Mouse (Mus musculus) monocyte, adult 5-6 weeks (primary cell): ENCODE results near the gene Cerk. TPM values are rescaled to one million over a fixed set of nuclear protein-coding genes. Genes with fewer than 3 reads are reported as not detected.
A peak's percentile ranks its signal among the peaks of the same experiment; 100 is the strongest.
"Not testable (repeated sequence)": the region's sequence is repeated elsewhere in the genome, so short reads cannot be mapped to it uniquely, and the experiment has no call there.

Experiments used
- ATAC-seq: fragments of 153-309, 156-312 bp; replicated peaks from 2 replicates; pipeline ENCODE4 v1.8.0; 2017; ENCODE audit warnings: mild to moderate bottlenecking; ENCODE audit not compliant: low TSS enrichment, insufficient number of reproducible peaks, severe bottlenecking, poor library complexity, low FRiP score
- total RNA-seq: library from RNA; stranded (forward); fragments of 200-1000, 200-491, 200-594 nt; gene quantifications from 3 replicates; pipeline ENCODE4 v1.2.3, GENCODE M21; 2017

The Cerk gene
- total RNA-seq, 1 experiment from 2014 or later, result 38.1 TPM

DNA sequence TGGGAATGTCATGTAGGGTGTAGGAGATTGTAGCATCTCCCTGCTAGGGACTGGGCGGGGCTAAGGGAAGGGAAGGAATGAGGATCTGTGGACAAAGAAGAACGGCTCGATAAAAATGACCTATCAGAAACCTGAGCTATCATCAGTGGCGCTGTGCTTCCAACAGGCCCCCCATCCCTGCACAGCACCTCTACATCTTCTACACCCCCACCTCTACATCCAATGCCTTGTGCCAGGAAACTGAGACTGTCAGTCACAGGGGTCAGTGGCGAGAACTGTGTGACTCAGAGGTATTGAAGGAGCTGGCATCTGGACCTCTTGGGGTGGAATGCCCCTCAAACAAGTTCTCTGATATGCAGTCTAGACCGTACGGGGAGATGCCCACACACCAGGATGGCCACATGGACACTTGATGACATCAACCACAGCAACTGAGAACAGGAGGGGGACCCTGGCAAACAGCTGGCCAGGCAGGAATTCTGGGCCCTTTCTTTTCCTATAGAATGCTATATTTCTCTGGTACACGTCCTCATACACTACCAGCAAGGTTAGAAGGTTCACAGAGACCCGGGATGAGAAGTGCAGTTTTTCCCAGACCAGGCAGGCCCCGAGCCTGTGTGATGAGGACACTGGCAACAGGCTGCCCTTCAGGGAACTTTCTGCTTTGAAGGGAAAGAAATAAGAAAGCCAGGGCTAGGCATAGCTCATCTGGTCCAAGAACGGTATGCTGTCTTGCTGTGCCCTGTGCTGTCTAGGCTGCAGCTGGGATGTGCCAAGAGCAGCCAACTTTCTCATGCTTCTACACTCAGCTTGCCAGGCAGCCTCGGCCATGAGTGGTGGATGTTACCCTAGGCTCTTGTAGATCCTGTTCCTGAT is 16.8 kb downstream of the Cerk start:
- no peak for ATAC-seq

DNA sequence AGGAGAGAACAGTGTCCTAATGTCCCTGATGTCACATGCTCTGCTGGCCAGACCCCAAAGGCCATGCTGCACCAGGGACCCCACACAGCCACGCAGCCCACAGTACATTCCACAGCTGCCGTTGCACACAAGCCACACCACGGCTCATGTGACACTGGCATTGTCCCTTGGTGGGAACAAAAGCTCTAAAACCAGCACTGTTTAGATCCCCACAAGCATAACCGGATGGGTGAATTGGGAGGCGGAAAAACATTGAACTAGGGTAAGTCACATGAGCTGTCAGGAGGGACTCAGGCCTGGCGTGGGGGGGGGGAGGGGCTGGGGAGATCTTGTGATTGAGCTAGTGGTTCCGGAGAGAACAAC is 17.5 kb downstream of the Cerk start:
- no peak for ATAC-seq

DNA sequence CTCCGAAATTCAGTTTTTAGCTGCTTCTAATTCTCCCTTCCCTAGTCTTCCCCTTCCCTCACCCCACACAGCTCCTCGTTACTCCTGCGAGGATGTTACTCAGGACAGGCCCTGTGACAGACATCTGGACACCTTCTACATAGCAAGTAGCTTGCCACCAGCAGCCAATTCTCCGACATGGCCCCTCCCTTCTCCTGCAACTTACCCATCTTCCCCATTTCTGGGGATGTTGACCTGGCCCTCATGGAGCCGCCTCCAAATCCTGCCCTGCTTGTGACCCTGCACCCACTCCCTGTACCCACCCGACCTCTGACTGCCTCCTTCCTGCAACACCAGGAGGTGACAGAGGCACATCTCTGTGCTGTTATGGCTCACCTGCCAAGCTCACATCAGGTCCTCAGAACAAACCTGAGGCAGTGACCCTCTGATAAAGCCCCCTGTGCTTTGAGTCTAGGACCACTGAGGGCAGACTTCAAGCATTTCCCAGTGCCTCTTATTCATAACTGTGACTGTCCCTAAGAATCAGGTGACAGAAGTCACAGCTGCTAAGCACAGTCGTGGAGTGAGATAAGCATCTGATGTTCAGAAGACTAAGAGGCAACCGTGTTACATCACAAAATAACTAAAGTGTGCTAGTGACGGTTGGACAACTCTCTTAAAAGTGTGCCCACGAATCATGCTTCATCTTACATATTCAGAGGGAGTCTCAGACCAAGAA is 18.0 kb downstream of the Cerk start:
- ATAC-seq, result no peak

DNA sequence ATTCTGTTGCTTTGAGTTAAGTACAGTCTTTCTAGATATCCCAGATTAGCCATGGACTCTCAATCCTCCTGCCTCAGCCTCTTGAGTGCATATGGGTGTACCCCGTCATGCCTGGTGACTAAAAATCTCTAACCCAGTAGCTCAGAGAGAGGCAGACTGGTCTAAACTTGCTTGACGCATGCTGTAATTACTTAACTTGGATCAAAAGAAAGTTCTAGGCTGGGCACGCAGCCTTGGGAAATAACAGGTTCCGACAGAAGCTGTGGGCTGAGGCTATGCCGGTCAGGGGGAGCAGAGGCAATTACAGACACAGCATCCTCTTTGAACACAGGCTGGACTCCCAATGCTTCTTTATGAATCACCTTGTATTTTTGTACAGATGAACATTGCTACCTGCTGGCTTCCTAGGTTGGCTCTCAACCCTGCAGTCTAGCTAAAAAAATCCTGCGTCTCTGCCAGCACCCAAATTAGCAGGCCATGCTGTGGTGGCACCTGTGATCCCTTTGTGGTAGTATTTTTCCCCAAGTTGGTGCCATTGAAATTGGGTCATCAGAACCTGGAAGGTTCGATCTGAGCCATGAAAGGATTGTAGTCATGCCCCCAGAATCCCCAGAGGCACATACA is 18.8 kb downstream of the Cerk start:
- no peak for ATAC-seq

DNA sequence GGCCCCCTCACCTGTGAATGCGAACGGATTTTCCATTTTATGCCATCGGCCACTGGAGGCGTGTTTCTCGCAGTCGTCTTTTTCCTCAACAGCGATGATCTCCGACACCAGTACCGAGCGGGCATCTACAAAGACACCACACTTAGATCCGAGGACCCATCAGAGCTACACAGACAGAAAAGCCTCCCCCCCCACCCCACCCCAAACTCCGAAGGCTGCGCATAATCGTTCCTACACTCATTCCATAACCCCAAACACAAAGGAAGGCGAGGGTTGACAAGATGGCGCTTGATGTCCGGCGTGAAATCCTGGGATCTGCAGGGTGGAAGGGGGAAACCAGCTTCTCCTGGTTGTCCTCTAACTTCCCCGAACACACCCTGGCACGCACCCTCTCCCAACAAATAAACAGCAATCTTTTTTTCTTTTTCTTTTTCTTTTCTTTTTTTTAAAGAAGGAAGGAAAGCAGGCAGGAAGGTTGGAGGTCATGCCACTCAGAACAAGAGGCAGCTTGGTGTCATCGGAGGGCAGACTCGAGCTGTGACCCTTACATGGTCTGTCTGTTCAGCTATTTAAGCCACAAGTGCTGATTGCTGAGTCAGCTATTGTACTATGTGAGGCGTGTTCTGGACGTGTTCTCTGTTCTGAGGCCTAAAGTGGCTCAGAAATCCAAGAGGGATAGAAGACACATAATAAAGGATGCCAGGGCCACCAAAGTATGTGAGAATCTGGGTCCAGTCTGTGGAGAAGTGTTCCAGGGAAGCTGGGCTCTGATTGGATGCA is 19.9 kb downstream of the Cerk start:
- no peak for ATAC-seq

DNA sequence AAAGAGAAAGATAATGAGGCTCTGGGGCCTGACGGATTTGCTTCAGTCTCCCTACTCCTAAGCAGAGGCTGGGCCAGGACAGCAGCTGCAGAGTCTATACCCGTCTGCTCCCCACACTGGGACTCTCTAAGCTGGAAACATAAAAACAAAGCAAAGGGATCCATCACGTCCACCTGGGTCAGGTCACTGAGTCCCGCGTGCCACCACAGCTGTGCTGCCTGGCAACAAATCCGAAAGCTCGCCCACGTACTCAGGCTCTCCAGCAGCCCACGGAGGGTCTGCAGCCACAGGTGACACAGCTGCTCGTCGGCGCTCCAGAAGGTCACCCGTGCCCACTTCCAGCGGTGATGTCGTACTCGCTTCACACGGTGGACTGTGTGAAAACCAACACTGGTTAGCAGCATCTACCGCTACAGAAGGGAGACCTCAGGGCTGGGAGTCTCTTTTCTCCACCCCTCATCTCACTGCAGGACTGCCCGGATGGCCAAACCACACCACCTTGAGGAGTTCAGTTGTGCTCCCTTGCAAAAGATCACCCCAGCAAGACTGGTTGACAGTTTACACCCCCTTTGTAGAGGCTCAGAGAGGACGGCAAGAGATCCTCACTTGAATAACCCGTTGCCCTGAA is 21.1 kb downstream of the Cerk start:
- ATAC-seq, result no peak

DNA sequence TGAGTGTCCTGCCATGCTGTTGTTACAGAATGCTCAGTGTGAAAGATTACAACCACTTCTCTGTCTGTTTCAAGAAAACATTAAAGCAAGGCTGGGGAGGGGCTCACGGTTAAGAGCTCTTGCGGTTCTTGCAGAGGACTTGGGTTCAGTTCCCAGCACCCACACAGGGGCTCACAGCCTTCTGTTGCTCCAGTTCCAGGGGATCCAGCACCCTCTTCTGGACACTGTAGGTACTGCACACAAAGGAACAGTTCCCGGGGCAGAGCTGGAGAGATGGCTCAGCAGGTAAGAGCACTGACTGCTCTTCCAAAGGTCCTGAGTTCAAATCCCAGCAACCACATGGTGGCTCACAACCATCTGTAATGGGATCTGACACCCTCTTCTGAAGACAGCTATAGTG is 24.1 kb downstream of the Cerk start:
- not testable (repeated sequence) for ATAC-seq

DNA sequence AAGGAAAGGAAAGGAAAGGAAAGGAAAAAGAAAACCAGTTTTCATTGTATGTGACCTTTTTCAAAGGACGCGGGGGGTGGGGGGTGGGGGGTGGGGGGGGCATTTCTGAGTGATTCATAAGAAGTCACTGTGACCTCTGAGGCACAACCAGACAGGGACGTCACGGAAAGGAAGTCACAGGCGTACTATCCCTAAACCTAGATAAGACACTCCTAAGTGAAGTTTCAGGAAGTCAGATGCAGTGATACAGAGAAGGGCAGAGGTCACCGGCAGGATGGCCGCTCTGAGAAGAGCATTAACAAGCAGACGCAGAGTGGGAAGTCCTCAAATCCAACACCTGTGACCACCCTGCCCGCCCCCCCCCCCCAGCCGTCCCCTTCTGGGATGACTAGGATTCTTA is 25.0 kb downstream of the Cerk start:
- ATAC-seq, result no peak

DNA sequence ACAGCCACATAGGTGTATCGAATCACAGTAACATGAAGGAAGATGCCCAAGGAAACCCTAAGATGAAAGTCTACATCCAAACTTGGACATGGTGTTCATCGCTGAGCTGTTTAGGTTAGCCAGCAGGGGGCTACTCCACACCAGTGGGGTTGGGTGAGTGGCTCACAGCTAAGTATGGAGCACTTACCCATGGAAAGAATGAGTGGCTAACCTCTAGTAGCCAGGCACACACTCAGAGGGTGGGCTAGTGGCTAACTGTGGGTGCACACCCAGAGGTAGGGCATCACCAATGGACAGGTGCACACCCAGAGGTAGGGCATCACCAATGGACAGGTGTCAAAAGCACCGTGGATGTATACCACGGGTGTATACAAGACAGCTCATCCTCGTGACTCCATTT is 26.2 kb downstream of the Cerk start:
- no peak for ATAC-seq

DNA sequence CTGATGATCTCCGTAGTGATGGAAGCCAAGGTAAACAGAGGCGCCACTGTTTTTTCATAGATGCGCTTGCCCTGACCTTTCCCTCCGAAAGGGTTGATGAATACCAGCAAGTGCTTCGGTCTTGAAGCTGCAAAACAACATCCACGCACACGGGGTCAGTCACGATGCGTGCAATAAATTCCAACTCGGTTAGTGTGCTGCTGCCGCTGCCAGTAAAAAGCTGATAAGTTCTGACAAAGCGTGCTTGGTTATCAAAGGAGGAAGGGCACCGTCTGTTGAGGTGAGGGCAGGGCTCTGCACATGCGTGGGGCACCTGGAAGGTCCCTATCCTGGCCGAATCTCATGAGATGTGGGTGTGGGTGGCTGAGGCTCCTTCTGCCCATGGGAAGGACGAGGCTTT is 26.8 kb downstream of the Cerk start:
- ATAC-seq, result peak; percentile 22; the same call in 1 of the 2 replicates

DNA sequence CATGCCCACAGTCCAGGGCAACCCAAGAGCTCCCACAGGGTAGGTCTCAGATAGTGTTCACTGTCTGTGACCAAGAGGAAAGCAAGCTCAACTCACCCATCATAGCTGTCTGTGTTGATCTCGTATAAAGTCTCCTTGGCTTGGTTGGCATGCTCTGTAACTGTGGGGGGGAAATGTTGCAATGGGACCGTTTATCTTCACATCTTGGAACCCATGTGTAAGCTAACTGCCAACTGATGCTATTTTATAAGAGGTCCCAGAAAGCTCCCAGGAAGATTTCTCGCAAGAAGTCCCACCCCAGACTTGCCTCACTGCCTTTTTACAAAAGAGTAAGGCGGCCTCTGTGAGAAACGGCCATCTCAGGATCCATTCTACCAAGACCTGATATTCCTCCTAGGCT is 29.4 kb downstream of the Cerk start:
- ATAC-seq, result no peak

DNA sequence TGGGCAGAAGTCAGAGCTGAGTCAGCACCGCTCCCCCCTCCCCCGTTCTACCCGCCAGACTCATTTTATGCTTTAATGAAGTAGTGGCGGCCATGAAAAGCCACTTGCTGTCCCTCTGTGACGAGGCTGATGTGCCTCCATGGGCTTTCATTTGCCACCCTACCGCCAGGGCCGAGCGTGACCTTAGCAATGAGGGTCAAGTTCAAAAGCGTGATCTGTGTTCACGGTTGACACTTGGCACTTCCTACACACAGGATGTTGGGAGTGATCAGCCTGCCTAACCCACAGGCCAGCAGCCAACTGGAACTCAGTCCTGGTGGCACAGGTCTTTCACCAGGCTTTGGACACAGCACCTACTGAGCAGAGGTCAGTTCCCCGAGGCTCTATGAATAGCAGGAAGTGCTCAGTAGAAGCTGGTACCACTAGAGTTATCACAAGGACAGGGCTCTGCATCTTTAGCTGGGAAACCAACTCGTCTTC is 32.4 kb downstream of the Cerk start:
- ATAC-seq, result no peak

DNA sequence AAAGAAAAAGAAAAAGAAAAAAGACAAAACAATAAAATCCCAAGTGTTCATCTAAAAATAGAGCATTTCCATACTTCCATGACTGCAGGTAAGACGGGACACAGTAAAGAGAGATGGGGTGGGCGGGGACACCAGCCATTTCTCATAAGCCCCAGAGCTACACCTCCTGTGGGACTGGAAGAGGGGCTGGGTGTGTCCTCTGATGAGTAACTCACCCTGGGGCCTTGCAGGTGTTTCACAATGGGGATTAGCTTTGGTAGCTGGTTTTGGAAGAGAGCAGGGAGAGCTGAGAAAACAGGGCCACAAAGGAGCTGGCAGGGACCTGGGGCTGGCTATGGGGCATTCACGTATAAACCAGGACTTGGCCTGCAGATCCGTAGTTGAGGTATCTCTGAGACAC is 35.3 kb downstream of the Cerk start:
- ATAC-seq, result no peak

DNA sequence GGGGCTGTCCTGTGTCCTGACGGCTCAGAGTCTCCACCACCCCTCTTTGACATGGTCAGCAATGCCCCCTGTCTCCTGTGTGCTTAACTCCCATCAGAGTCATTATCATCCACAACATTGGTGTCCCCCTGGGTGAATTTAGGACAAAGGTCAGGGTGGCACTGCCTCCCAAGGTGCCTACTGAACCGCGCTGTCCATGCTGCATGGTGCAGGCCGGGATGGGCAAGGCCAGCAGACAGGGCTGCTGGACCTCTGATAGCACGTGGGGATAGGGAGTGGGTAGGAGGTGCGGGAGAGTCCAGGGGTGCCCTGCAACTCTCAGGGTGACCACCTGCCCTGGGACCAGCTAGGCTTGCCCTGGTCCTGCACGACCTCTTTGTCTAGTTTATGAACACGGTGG is 39.0 kb downstream of the Cerk start:
- ATAC-seq, result no peak; the same call in 1 of the 2 replicates

DNA sequence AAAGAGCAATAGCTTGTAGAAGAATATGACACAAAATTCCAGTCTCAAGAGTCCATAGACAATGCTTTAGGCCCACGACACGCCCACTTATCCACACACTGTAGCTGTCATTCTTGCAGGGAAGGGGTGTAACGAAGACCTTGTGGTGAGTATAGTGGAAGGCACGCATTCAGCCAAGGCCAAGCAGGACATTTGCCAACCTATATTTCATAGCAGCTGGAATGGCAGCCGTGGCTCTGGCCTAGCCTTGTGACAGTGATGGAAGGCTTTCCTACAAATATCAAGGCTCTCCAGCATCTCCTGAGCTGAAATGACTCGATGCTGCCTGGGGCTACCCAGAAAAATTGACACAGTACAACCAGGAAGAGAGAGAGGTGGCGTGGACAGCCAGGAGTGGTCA is 40.9 kb downstream of the Cerk start:
- ATAC-seq, result no peak

DNA sequence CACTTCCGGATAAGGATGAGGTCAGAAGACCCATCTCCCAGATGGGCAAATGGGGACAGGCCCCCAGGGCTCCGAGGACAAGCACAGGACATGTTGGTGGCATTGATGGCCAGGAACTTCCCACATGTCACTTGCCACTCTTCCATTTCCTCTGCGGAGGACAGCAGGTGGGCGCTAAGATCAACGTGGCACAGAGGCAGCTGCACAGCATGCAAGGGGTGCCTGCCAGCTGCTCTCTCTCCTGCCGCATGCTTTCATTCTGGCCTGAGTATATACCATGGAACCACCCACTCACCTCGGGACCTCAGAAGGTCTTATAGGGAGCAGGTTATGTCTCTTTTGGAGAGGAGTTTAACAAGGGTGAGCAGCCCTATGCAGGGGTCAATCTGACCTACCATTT is 41.4 kb downstream of the Cerk start:
- no peak for ATAC-seq

DNA sequence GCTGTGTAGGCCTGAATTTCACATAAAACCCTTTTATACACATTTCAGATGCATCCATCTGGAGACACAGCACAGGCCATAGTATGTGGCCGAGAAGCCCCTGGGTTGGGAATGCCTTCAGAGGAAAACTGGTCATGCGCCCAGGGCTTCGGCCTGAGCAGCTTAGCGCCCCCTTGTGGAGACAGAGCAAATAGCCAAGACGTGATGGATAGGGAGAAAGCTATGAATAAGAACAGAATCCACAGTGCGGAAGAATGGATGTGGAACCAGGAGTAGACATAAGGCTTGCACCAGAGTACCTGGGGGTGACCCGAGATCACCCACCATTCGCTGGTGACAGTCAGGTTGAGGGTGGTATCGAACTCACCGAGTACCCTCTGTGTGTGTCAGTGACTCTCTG is 45.6 kb downstream of the Cerk start:
- 0 out of 2 replicates have a peak, but pooled peaks have one; percentile 23 for ATAC-seq

DNA sequence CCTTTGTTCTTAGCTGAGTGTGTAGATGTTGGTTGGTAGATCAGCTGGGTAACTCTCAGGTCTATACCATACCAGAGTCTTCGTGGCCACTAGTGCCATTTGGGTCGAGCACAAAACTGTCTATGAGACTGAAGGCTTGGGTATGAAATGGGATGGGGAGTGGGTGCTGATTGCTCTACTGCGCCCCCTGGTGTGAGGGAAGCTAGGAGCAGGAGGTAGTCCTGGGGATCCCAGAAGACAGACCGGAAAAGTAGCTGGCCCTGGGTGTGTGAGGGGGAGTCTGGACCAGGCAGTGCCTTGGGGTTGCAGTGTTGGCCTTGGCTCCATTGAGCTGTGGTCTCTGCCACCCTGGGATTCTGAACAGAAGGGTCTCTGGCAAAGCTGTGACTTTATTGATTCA is 48.3 kb downstream of the Cerk start:
- no peak for ATAC-seq
